Mouse (Mus musculus) heart, postnatal 0 days (tissue): Measurements from ENCODE around the gene C87436. TPM values are rescaled to one million over a fixed set of nuclear protein-coding genes. Genes with fewer than 3 reads are reported as not detected.

Source experiments
- ATAC-seq: fragments of 200-750 bp; cut with Nextera tagmentation; 2 replicates; pipeline ENCODE4 v1.8.0; 2017; ENCODE audit warnings: low read depth, moderate number of reproducible peaks, moderate library complexity; ENCODE audit not compliant: insufficient read depth
- DNase-seq: peaks from one replicate; pipeline ENCODE4 v3.0.0-alpha.2; 2016; ENCODE audit warnings: low spot score
- H3K27ac ChIP-seq: fragments of 300-500 bp; sonication (generic); 2 replicates; pipeline ENCODE4 v1.5.1; 2014; ENCODE audit warnings: low read depth, mild to moderate bottlenecking
- H3K27me3 ChIP-seq: fragments of 300-500 bp; sonication (generic); 2 replicates; pipeline ENCODE4 v1.6.1; 2014; ENCODE audit warnings: low read length, mixed read lengths; ENCODE audit not compliant: control insufficient read depth, insufficient read depth
- H3K36me3 ChIP-seq: fragments of 300-500 bp; sonication (generic); replicated peaks from 2 replicates; pipeline ENCODE4 v1.6.1; 2014; ENCODE audit warnings: low read length, mixed read lengths; ENCODE audit not compliant: control insufficient read depth, insufficient read depth
- H3K4me1 ChIP-seq: fragments of 300-500 bp; sonication (generic); 2 replicates; pipeline ENCODE4 v1.6.1; 2014; ENCODE audit warnings: antibody characterized with exemption; ENCODE audit not compliant: control insufficient read depth, insufficient read depth
- H3K4me2 ChIP-seq: fragments of 300-500 bp; sonication (generic); 2 replicates; pipeline ENCODE4 v1.6.1; 2014; ENCODE audit warnings: low read depth, mild to moderate bottlenecking, low read length, moderate library complexity
- H3K4me3 ChIP-seq: fragments of 300-500 bp; sonication (generic); 2 replicates; pipeline ENCODE4 v1.5.1; 2014; ENCODE audit warnings: low read depth, low read length
- H3K9ac ChIP-seq: fragments of 300-500 bp; sonication (generic); replicated peaks from 2 replicates; pipeline ENCODE4 v1.6.1; 2014; ENCODE audit warnings: low read depth, low read length, mixed read lengths
- H3K9me3 ChIP-seq: fragments of 300-500 bp; sonication (generic); replicated peaks from 2 replicates; pipeline ENCODE4 v1.6.1; 2016; ENCODE audit warnings: low read length; ENCODE audit not compliant: control insufficient read depth
- CTCF ChIP-seq: IDR thresholded peaks from 2 replicates; pipeline ENCODE4 v1.5.1; 2016; ENCODE audit warnings: antibody characterized with exemption, control low read depth, low read depth
- EP300 ChIP-seq: IDR thresholded peaks from 2 replicates; pipeline ENCODE4 v1.6.1; 2016; ENCODE audit warnings: antibody characterized with exemption, low read depth
- WGBS: fragments of 180-500 bp; shearing (Covaris S2); extraction: QIAGEN DNeasy Blood & Tissue Kit; methylation state at CpG from one replicate; pipeline ENCODE4 v1.1.7; 2014; 5-methylcytosine and 5-hydroxymethylcytosine counted together
- polyA plus RNA-seq: library from polyadenylated mRNA; unstranded; fragments of >200 nt; fragmentation: Nextera tagmentation; extraction: Ambion mirVana; gene quantifications from 2 replicates; pipeline ENCODE4 v1.2.1, GENCODE M21; 2015
- total RNA-seq: library from RNA; depleted of rRNA; stranded (reverse); fragments of >200 nt; gene quantifications from 2 replicates; pipeline ENCODE4 v1.2.3, GENCODE M21; 2014; ENCODE audit warnings: low replicate concordance

C87436 gene
- total and polyA plus RNA-seq, 2 experiments from 2014 or later: 9.9 to 16.4 TPM

- H3K9ac ChIP-seq: no peak overlapping the region
- 66% methylated on average over 9 of the region's 9 CpGs for WGBS
Observed at GRCm38 (mm10) chr6:86395021-86395420, 43.2 kb upstream of the C87436 start.

GRCm38 (mm10) chr6:86395969-86396368, 42.2 kb upstream of the C87436 start:
- Histone ChIP-seq H3K4me1 (peaks cover 24% of the 10 kb centered on the region), H3K27me3 (no peaks in the 10 kb centered on the region), H3K27ac (peak overlapping the region; percentile 81), H3K9ac (peak overlapping the region; percentile 66), H3K9me3 (no peaks in the 10 kb centered on the region), H3K4me2 (peak overlapping the region; percentile 74), H3K36me3 (peaks cover 16% of the 10 kb centered on the region), H3K4me3 (peak overlapping the region; percentile 78)
- no peak for DNase-seq
- 24% methylated on average over 10 of the region's 10 CpGs for WGBS
- ATAC-seq: no peak
- no peak for TF ChIP-seq EP300
- TF ChIP-seq CTCF: no peak

More at GRCm38 (mm10) chr6:86395021-86395420, 43.2 kb upstream of the C87436 start:
- H3K36me3 ChIP-seq: peaks cover 25% of the 10 kb centered on the region
- no peaks in the 10 kb centered on the region for H3K9me3 ChIP-seq
- H3K4me2 ChIP-seq: 0 out of 2 replicates have a peak overlapping the region, but pooled peaks have one; percentile 15
- H3K4me3 ChIP-seq: no peak overlapping the region
- H3K27ac ChIP-seq: no peak overlapping the region
- DNase-seq (no peak), ATAC-seq (no peak)
- no peaks in the 10 kb centered on the region for H3K27me3 ChIP-seq
- peaks cover 24% of the 10 kb centered on the region for H3K4me1 ChIP-seq
- TF ChIP-seq CTCF (no peak), EP300 (no peak)

GRCm38 (mm10) chr6:86396581-86397256, 41.5 kb upstream of the C87436 start, which contains the start of gene Pcyox1:
Gene Pcyox1, minus strand, starts transcription at chr6:86397154.
- Histone ChIP-seq H3K4me1 (peaks cover 24% of the 10 kb centered on the region), H3K4me3 (peak within 1 kb of the TSS; percentile 78), H3K9ac (peak within 1 kb of the TSS; percentile 66), H3K36me3 (peaks cover 8% of the 10 kb centered on the region), H3K27ac (peak within 1 kb of the TSS; percentile 81), H3K9me3 (no peaks in the 10 kb centered on the region), H3K27me3 (no peaks in the 10 kb centered on the region), H3K4me2 (peak within 1 kb of the TSS; percentile 74)
- DNase-seq (peak; percentile 86), ATAC-seq (peak; percentile 93)
- WGBS: under 1% methylated on average over 51 of the region's 51 CpGs
- TF ChIP-seq EP300 (no peak), CTCF (no peak)

GRCm38 (mm10) chr6:86397257-86397980, 40.8 kb upstream of the C87436 start:
- TF ChIP-seq EP300 (no peak), CTCF (no peak)
- Histone ChIP-seq H3K9me3 (no peaks in the 10 kb centered on the region), H3K4me3 (peak overlapping the region; percentile 78), H3K27ac (peak overlapping the region; percentile 81), H3K9ac (peak overlapping the region; percentile 66; the same call in 1 of the 2 replicates), H3K4me1 (peaks cover 24% of the 10 kb centered on the region), H3K36me3 (peaks cover 1% of the 10 kb centered on the region), H3K27me3 (no peaks in the 10 kb centered on the region), H3K4me2 (peak overlapping the region; percentile 74)
- WGBS: 2% methylated on average over 14 of the region's 14 CpGs
- DNase-seq (no peak), ATAC-seq (no peak; the same call in 1 of the 2 replicates)

GRCm38 (mm10) chr6:86398986-86399385, 39.2 kb upstream of the C87436 start:
- 76% methylated on average over 2 of the region's 2 CpGs for WGBS
- H3K9ac ChIP-seq: no peak overlapping the region
- no peaks in the 10 kb centered on the region for H3K36me3 ChIP-seq
- ATAC-seq (no peak), DNase-seq (no peak)
- peaks cover 24% of the 10 kb centered on the region for H3K4me1 ChIP-seq
- H3K4me3 ChIP-seq: no peak overlapping the region
- no peak overlapping the region for H3K4me2 ChIP-seq
- H3K9me3 ChIP-seq: no peaks in the 10 kb centered on the region
- no peaks in the 10 kb centered on the region for H3K27me3 ChIP-seq
- TF ChIP-seq EP300 (no peak), CTCF (no peak)
- no peak overlapping the region for H3K27ac ChIP-seq
